Mouse (Mus musculus) fibroblast of lung, adult 2 months (primary cell): ENCODE data around the gene Smg9.
A peak's percentile ranks its signal among the peaks of the same experiment; 100 is the strongest.
"Not testable (repeated sequence)": the region's sequence is repeated elsewhere in the genome, so short reads cannot be mapped to it uniquely, and the experiment has no call there.

Experiments used
- DNase-seq: peaks from one replicate; pipeline ENCODE4 v3.0.0-alpha.2; 2011; ENCODE audit warnings: low read depth

Gene Smg9

DNA sequence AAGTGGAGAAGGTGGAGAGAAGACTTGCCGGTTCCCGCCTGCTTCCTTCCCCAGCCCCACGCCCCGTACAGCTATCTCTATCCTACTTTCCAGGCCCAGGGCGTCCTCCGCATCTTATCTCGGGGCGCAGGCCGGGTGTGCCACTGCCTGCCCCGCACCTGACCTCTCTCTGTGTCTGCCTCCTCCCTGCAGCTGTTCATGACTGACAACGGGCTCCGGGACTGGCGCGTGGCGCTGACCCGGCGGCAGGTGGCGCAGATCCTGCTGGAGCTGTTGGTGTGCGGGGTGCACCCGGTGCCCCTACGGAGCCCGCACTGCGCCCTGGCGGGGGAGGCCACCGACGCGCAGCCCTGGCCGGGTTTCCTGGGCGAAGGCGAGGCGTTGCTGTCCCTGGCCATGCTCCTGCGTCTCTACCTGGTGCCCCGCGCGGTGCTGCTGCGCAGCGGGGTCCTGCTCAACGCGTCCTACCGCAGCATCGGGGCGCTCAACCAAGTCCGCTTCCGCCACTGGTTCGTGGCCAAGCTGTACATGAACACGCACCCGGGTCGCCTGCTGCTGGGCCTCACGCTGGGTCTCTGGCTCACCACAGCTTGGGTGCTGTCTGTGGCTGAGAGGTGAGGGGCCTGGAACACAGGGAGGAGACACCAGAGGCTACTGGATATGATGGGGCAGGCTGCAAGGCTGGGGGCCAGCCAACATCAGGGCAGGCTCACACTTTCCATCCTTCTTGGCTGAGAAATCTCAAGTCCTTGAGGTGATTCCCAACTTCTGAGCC is 22.1 kb upstream of the Smg9 start:
- DNase-seq, result no peak

DNA sequence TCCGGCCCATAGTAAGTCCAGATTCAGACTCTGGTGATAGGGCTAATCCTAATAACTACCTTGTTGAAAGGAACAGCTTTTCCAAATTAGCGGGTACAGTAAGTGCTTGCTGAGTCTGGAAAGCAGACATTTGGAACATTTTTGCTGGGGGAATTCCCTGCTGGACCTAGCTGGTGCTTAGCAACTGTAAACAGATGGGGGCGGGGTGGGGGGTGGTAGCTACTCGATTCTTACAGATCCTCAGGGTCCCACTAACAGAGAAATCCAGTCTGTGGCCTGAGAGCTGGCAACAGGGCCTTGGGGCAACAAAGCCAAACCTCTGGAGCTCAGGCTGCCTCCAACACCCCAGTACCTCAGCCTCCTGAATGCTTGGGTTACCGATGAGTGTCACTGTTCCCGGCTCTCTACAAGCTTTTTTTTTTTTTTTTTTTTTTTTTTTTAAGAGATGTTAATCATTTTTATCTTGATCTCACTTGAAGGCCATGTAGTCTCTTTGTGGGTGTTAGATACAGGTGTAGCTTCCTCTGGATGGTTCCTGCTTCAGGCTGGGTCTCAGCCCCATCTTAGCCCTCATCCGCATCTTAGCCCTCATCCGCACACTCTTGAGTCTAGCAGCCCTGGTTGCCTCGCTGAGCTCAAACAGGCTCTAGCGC is 21.2 kb upstream of the Smg9 start:
- no peak for DNase-seq

GRCm38 (mm10) chr7:24379934-24380333 is 19.5 kb upstream of the Smg9 start:
- no peak for DNase-seq

- no peak for DNase-seq
These were observed 19.0 kb upstream of the Smg9 start for GRCm38 (mm10) chr7:24380370-24380769.

- DNase-seq, result no peak
These were observed 16.6 kb upstream of the Smg9 start for GRCm38 (mm10) chr7:24382730-24383372.

DNA sequence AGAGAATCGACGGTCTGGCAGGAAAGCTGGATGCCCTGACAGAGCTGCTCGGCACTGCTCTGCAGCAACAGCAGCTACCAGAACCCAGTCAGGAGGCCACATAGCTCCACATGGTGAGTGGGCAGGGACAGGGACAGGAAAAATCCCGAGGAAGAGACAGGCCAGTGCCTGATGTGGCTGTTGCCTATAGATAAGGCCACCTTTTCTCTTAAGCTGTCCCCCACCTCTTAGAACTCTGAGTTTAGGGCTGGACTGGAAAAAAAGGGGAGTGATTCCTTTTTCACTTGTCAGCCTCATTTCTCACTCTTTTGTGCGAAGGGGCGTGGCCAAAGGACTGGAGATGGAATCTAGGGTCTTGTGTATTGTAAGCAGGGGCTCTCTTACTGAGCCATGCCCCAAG is 15.3 kb upstream of the Smg9 start:
- no peak for DNase-seq

DNA sequence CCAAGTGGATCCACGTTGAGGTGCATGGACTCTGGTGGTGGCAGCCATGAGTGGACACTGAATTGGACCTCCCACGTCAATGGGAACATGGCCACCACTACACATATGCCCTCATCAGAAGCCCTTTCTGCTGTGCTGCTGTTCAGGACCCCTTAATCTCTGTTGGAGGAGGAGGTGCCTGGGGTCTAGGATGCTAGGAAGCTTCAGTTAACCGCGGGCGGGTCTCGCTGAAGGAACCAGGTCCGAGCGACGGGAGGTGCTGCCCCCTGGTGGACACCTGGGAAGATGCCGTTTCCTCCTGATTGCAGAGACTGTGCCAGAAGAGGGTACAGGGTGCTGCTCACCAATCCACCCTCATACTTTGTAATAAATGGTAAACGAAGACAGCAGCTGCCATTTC is 14.6 kb upstream of the Smg9 start:
- no peak for DNase-seq

DNA sequence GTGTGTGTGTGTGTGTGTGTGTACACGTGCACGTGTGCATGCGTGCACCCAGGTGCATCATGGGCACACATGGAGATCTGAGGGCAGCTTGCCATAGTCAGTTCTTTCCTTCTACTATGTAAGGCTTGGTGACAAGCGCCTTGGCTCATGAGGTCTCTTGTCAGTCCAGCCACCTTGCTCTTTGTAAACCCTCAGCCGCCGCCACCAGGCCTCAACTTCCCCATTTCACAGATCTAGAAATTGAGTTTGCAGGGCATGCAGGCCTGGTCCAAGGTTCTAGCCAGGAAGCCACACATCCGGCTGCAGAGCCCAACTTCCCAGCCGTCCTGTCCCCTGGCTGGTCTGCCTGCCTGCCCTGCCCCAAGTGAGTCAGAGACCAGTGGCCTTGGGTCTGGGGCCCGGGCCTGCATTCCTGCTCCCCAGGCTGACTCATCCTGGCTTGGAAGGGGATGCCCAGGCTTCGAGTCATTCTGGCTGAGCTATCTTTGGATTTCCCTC is 12.3 kb upstream of the Smg9 start:
- DNase-seq, result peak; percentile 84

- no peak for DNase-seq
These were observed 9.8 kb upstream of the Smg9 start for GRCm38 (mm10) chr7:24389516-24390187.

DNA sequence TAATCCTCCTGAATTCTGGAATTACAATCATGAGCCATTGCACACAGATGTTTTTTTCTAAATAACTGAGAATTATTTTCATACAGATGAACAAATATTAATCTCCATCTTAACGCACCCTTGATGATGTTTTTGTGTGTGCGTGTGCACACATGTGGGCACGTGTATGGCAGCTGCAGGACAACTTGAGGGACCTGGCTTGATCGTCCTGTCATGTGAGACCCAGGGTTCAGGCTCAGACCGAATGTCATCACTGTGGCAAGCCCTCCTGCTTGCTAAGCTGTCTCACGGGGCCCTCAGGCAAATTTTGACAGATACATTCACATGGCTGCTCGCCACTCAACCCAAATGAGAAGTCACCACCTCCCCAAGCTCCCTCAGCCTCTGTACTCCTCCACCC is 8.9 kb upstream of the Smg9 start:
- DNase-seq, result no peak

DNA sequence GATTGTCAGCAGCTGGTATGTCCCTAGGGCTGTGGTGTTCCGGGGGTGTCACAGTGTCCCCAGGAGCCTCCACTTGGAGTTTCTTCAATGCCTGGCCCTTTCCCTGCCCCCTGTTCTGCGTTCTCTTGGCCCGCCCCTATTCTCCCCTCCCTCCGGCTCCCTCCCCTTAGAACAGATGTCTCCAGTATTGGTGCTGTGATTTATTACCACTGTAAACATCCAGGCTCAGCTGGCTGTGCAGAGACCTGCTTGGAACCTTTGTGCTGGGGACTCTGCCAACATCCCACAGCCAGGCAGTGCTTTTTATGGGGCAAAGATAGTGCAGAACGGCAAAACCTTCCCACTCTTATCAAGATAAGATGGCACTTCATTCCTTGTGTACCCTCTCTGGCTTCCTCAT is 8.3 kb upstream of the Smg9 start:
- no peak for DNase-seq

DNA sequence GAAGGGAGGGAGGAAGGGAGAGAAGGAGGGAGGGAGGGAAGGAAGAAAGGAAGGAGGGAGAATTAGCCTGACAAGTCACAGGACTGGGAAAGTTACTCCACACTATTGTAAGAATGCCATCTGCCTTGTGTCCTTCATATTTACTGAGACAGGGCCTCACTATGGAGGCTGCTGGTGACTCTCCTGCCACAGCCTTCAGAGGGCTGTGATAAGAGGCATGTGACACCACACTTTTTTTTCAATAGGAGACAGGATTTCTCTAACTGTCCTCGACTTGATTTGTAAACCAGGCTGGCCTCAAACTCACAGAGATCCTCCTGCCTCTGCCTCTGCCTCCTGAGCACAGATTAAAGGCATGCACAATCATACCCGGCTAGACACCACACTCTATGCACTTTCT is 7.7 kb upstream of the Smg9 start:
- no peak for DNase-seq

DNA sequence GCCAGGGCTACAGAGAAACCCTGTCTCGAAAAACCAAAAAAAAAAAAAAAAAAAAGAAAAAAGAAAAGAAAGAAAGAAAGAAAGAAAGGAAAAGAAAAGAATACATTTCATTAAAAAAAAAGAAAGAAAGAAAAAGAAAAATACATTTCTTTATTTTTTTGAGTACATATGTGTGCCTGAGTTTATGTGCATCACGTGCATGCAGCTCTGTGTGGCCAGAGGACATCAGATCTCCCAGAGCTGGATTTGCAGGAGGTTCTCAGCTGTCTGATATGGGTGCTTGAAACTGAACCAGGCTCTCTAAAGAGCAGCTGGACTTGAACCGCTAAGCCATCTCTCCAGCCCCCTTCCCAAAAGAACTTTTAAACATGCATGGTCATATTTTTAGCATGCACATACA is 5.4 kb upstream of the Smg9 start:
- DNase-seq, result no peak

DNA sequence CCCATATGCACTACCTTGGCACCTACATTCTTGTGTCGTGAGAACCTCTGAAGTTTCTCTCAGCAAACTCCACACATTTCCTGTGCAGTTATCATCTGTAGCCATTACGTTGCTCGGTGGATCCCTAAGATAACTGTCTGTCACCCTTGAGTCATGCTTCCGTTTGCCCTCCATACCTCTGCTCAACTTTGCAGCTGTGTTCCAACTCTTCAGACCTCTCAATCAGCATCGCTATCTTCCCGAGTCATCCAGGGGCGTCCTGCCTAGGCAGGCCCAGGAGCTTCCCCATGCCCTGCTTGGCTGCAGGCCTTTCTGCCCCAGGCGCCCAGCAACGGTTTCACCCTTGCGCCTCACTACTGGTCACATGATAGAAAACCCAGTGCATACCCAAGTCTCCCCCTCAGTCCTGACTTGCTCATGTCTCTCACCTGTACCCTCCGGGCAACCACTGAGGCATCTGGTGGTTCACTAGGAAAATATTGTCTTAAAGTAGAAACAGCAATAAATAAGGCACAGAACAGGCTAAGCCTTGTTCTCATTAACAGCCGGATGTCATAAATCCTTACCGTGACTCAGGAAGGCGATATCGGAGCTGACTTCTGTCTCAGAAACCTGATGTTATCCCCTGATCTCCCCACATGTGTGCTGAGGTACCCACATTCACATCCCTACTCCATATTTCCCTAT is 4.8 kb upstream of the Smg9 start:
- DNase-seq, result no peak

DNA sequence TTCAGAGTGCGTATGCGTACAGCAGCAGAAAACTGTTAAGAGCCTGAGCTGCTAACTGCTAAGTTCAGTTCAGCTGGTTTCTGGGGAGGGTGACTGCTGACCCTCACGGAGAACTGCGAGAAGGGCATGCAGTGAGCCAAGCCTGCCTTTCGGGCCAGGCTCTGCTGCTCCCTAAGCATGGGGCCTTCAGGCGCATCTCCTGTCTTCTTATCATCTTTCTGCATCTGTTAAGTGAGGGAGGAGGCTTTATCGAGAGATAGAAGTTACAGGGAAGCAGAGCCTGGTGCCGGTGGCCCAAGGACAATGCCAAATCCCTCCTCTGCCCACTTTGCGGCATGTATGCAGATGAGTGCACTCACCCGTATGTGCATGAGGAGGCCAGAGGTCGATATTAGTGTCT is 2.6 kb upstream of the Smg9 start:
- DNase-seq, result no peak

DNA sequence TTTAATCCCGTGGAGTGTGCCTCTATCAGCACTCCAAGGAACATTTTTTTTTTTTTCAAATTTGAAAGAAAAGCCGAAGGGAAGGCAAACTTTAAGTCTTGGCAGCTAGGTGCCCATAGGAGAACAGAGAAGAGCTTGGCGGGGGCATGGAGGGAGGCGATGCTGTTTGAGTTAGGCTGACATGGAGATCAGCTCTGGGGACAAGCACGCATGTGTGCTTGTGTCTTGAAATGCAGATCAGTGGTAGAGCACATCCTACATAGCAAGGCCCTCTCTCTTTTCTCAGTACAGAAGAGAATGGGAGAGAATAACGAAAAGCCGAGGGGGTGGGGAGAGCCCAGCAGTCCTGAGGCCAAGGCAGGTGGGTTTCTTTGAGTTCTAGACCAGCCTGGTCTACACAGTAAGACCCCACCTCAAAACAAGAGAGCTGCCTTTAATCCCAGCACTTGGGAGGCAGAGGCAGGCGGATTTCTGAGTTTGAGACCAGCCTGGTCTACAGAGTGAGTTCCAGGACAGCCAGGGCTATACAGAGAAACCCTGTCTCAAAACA is 980 bp upstream of the Smg9 start:
- DNase-seq, result no peak

DNA sequence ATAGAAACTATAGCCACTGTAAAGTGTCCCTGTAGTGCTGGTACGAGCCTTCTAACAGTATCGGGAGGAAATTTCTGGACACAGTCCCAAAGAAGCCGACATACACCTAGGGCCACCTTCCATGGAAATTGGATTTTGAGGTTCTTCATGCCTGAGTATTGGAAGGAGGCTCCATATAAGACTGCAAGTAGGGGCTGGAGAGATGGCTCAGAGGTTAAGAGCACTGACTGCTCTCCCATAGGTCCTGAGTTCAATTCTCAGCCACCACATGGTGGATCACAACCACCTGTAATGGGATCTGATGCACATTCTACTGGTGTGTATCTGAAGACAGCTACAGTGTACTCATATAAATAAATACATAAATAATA is 648 bp downstream of the Smg9 start:
- no peak for DNase-seq

- DNase-seq, result not testable (repeated sequence)
These were observed 1.1 kb downstream of the Smg9 start for GRCm38 (mm10) chr7:24400489-24400888.

GRCm38 (mm10) chr7:24402851-24403250 is 3.4 kb downstream of the Smg9 start:
- no peak for DNase-seq

DNA sequence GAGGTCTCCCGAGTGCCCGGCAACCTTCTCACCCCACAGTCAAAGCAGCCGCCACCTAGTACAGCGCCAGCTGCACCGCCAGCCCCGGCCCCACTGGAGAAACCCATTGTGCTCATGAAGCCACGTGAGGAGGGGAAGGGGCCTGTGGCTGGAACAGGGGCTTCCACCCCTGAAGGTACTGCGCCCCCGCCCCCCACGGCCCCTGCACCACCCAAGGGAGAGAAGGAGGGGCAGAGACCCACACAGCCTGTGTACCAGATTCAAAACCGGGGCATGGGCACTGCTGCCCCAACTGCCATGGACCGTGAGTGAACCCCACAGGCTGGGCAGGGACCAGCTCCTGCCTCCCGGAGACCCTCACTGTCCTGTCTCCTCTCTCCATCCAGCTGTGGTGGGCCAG is 6.2 kb downstream of the Smg9 start:
- DNase-seq, result no peak

- no peak for DNase-seq
These were observed 7.3 kb downstream of the Smg9 start for GRCm38 (mm10) chr7:24406528-24407344.
